Mouse (Mus musculus): ENCODE results near the gene Arhgap42. TPM values are rescaled to one million over a fixed set of nuclear protein-coding genes. Genes with fewer than 3 reads are reported as not detected.

The Arhgap42 gene
- polyA plus RNA-seq, 1 experiment = 8.3 TPM

- H3K27me3 ChIP-seq (ENCODE audit: control insufficient read depth, insufficient read depth, insufficient read length) = no peaks in the 10 kb centered on the region
- H3K4me2 ChIP-seq (ENCODE audit: low read depth) = no peak overlapping the region
- no peaks in the 10 kb centered on the region for H3K36me3 ChIP-seq (ENCODE audit: control insufficient read depth, insufficient read depth)
- peaks cover 99% of the 10 kb centered on the region for H3K79me2 ChIP-seq (ENCODE audit: control insufficient read depth, insufficient read depth)
- H3K4me3 ChIP-seq = no peak overlapping the region
- TF ChIP-seq E2F4 (IDR thresholded peaks at IDR 0.05; ENCODE audit: insufficient read depth) (no peak), SRF (IDR thresholded peaks at IDR 0.05; ENCODE audit: control insufficient read depth, insufficient read length, low read depth) (no peak), POLR2AphosphoS2 (IDR thresholded peaks at IDR 0.05; ENCODE audit: insufficient read length, low read depth) (no peak), CEBPB (IDR thresholded peaks at IDR 0.05; ENCODE audit: insufficient read depth, poor library complexity, severe bottlenecking) (no peak), MYOG (IDR thresholded peaks at IDR 0.05; ENCODE audit: control insufficient read depth in 1 of 3, insufficient read depth in 1 of 3, insufficient read length in 2 of 3, low read depth in 2 of 3) (no peak), MYOD1 (IDR thresholded peaks at IDR 0.05; ENCODE audit: control insufficient read depth in 1 of 3, insufficient read length in 2 of 3, low read depth in 2 of 3) (no peak), POLR2A (IDR thresholded peaks at IDR 0.05; ENCODE audit: insufficient read length, low read depth) (no peak), TCF12 (IDR thresholded peaks at IDR 0.05; ENCODE audit: insufficient read depth, poor library complexity, severe bottlenecking) (no peak), USF1 (IDR thresholded peaks at IDR 0.05; ENCODE audit: low read depth) (no peak), REST (IDR thresholded peaks at IDR 0.05; ENCODE audit: insufficient read depth, insufficient read length) (no peak), TCF3 (IDR thresholded peaks at IDR 0.05; ENCODE audit: insufficient read length, low read depth) (no peak), MAX (IDR thresholded peaks at IDR 0.05; ENCODE audit: low read depth) (no peak)
- H3ac ChIP-seq (ENCODE audit: control insufficient read depth, insufficient read length) = no peak overlapping the region
These were observed 9.2 kb downstream of the Arhgap42 start for GRCm38 (mm10) chr9:9229662-9230061.

- peaks cover 98% of the 10 kb centered on the region for H3K79me2 ChIP-seq (ENCODE audit: control insufficient read depth, insufficient read depth)
These were observed 14.1 kb downstream of the Arhgap42 start for GRCm38 (mm10) chr9:9224837-9225236.

GRCm38 (mm10) chr9:9223384-9223783, 15.5 kb downstream of the Arhgap42 start:
- no peak overlapping the region for H3K4me2 ChIP-seq (ENCODE audit: low read depth)
- no peaks in the 10 kb centered on the region for H3K27me3 ChIP-seq (ENCODE audit: control insufficient read depth, insufficient read depth, insufficient read length)
- no peak for TF ChIP-seq CEBPB (IDR thresholded peaks at IDR 0.05; ENCODE audit: insufficient read depth, poor library complexity, severe bottlenecking)
- no peak for TF ChIP-seq MAX (IDR thresholded peaks at IDR 0.05; ENCODE audit: low read depth)
- TF ChIP-seq USF1 (IDR thresholded peaks at IDR 0.05; ENCODE audit: low read depth) = no peak
- no peak for TF ChIP-seq TCF3 (IDR thresholded peaks at IDR 0.05; ENCODE audit: insufficient read length, low read depth)
- TF ChIP-seq POLR2A (IDR thresholded peaks at IDR 0.05; ENCODE audit: insufficient read length, low read depth) = no peak
- no peak for TF ChIP-seq MYOG (IDR thresholded peaks at IDR 0.05; ENCODE audit: control insufficient read depth in 1 of 3, insufficient read depth in 1 of 3, insufficient read length in 2 of 3, low read depth in 2 of 3)
- no peak for TF ChIP-seq E2F4 (IDR thresholded peaks at IDR 0.05; ENCODE audit: insufficient read depth)
- no peak for TF ChIP-seq TCF12 (IDR thresholded peaks at IDR 0.05; ENCODE audit: insufficient read depth, poor library complexity, severe bottlenecking)
- no peak for TF ChIP-seq SRF (IDR thresholded peaks at IDR 0.05; ENCODE audit: control insufficient read depth, insufficient read length, low read depth)
- TF ChIP-seq POLR2AphosphoS2 (IDR thresholded peaks at IDR 0.05; ENCODE audit: insufficient read length, low read depth) = no peak

More at GRCm38 (mm10) chr9:9224837-9225236, 14.1 kb downstream of the Arhgap42 start:
- Histone ChIP-seq H3ac (ENCODE audit: control insufficient read depth, insufficient read length) (no peak overlapping the region), H3K4me3 (no peak overlapping the region), H3K36me3 (ENCODE audit: control insufficient read depth, insufficient read depth) (no peaks in the 10 kb centered on the region), H3K4me2 (ENCODE audit: low read depth) (no peak overlapping the region), H3K27me3 (ENCODE audit: control insufficient read depth, insufficient read depth, insufficient read length) (no peaks in the 10 kb centered on the region)
- TF ChIP-seq POLR2AphosphoS2 (IDR thresholded peaks at IDR 0.05; ENCODE audit: insufficient read length, low read depth) = no peak
- no peak for TF ChIP-seq CEBPB (IDR thresholded peaks at IDR 0.05; ENCODE audit: insufficient read depth, poor library complexity, severe bottlenecking)
- TF ChIP-seq SRF (IDR thresholded peaks at IDR 0.05; ENCODE audit: control insufficient read depth, insufficient read length, low read depth) = no peak
- no peak for TF ChIP-seq E2F4 (IDR thresholded peaks at IDR 0.05; ENCODE audit: insufficient read depth)
- TF ChIP-seq MYOG (IDR thresholded peaks at IDR 0.05; ENCODE audit: control insufficient read depth in 1 of 3, insufficient read depth in 1 of 3, insufficient read length in 2 of 3, low read depth in 2 of 3) = no peak
- TF ChIP-seq TCF12 (IDR thresholded peaks at IDR 0.05; ENCODE audit: insufficient read depth, poor library complexity, severe bottlenecking) = no peak
- no peak for TF ChIP-seq REST (IDR thresholded peaks at IDR 0.05; ENCODE audit: insufficient read depth, insufficient read length)
- TF ChIP-seq MAX (IDR thresholded peaks at IDR 0.05; ENCODE audit: low read depth) = no peak
- TF ChIP-seq USF1 (IDR thresholded peaks at IDR 0.05; ENCODE audit: low read depth) = no peak
- no peak for TF ChIP-seq MYOD1 (IDR thresholded peaks at IDR 0.05; ENCODE audit: control insufficient read depth in 1 of 3, insufficient read length in 2 of 3, low read depth in 2 of 3)
- no peak for TF ChIP-seq TCF3 (IDR thresholded peaks at IDR 0.05; ENCODE audit: insufficient read length, low read depth)
- TF ChIP-seq POLR2A (IDR thresholded peaks at IDR 0.05; ENCODE audit: insufficient read length, low read depth) = no peak

GRCm38 (mm10) chr9:9221950-9222486, 16.9 kb downstream of the Arhgap42 start:
- H3ac ChIP-seq (ENCODE audit: control insufficient read depth, insufficient read length) = no peak overlapping the region
- no peak for TF ChIP-seq SRF (IDR thresholded peaks at IDR 0.05; ENCODE audit: control insufficient read depth, insufficient read length, low read depth)
- TF ChIP-seq REST (IDR thresholded peaks at IDR 0.05; ENCODE audit: insufficient read depth, insufficient read length) = no peak
- no peak for TF ChIP-seq MYOG (IDR thresholded peaks at IDR 0.05; ENCODE audit: control insufficient read depth in 1 of 3, insufficient read depth in 1 of 3, insufficient read length in 2 of 3, low read depth in 2 of 3)
- TF ChIP-seq POLR2AphosphoS2 (IDR thresholded peaks at IDR 0.05; ENCODE audit: insufficient read length, low read depth) = no peak
- TF ChIP-seq TCF3 (IDR thresholded peaks at IDR 0.05; ENCODE audit: insufficient read length, low read depth) = no peak
- no peak for TF ChIP-seq MYOD1 (IDR thresholded peaks at IDR 0.05; ENCODE audit: control insufficient read depth in 1 of 3, insufficient read length in 2 of 3, low read depth in 2 of 3)
- no peak for TF ChIP-seq E2F4 (IDR thresholded peaks at IDR 0.05; ENCODE audit: insufficient read depth)
- TF ChIP-seq TCF12 (IDR thresholded peaks at IDR 0.05; ENCODE audit: insufficient read depth, poor library complexity, severe bottlenecking) = no peak
- TF ChIP-seq MAX (IDR thresholded peaks at IDR 0.05; ENCODE audit: low read depth) = no peak
- no peak for TF ChIP-seq USF1 (IDR thresholded peaks at IDR 0.05; ENCODE audit: low read depth)
- no peak for TF ChIP-seq CEBPB (IDR thresholded peaks at IDR 0.05; ENCODE audit: insufficient read depth, poor library complexity, severe bottlenecking)
- no peak for TF ChIP-seq POLR2A (IDR thresholded peaks at IDR 0.05; ENCODE audit: insufficient read length, low read depth)
- peaks cover 96% of the 10 kb centered on the region for H3K79me2 ChIP-seq (ENCODE audit: control insufficient read depth, insufficient read depth)
- no peak overlapping the region for H3K4me3 ChIP-seq
- H3K36me3 ChIP-seq (ENCODE audit: control insufficient read depth, insufficient read depth) = no peaks in the 10 kb centered on the region
- H3K27me3 ChIP-seq (ENCODE audit: control insufficient read depth, insufficient read depth, insufficient read length) = no peaks in the 10 kb centered on the region
- no peak overlapping the region for H3K4me2 ChIP-seq (ENCODE audit: low read depth)

More at GRCm38 (mm10) chr9:9223384-9223783, 15.5 kb downstream of the Arhgap42 start:
- H3K79me2 ChIP-seq (ENCODE audit: control insufficient read depth, insufficient read depth) = peaks cover 98% of the 10 kb centered on the region
- no peak overlapping the region for H3ac ChIP-seq (ENCODE audit: control insufficient read depth, insufficient read length)
- H3K36me3 ChIP-seq (ENCODE audit: control insufficient read depth, insufficient read depth) = no peaks in the 10 kb centered on the region
- H3K4me3 ChIP-seq = no peak overlapping the region

All from myocyte (in vitro differentiated cells).